Mouse (Mus musculus) lung, adult 2 months (tissue): ENCODE results near the gene Tardbp.

ENCODE experiments used
- CTCF ChIP-seq: fragments of 200-500 bp; IDR thresholded peaks from 2 replicates; pipeline ENCODE4 v1.5.1; 2011; ENCODE audit warnings: mild to moderate bottlenecking, low read length, control low read depth; ENCODE audit not compliant: insufficient read depth
- POLR2A ChIP-seq: fragments of 200-500 bp; IDR thresholded peaks from 2 replicates; pipeline ENCODE4 v1.6.1; 2011; ENCODE audit warnings: low read depth, mild to moderate bottlenecking, control low read depth, low read length, borderline replicate concordance; ENCODE audit errors: extremely low read depth

- TF ChIP-seq CTCF: no peak
- no peak for TF ChIP-seq POLR2A
These were observed 26.5 kb downstream of the Tardbp start for GRCm38 (mm10) chr4:148600316-148600715.
